Mouse (Mus musculus) thymus, adult 2 months (tissue): ENCODE results near the gene Manba. TPM values are rescaled to one million over a fixed set of nuclear protein-coding genes. Genes with fewer than 3 reads are reported as not detected.
A peak's percentile ranks its signal among the peaks of the same experiment; 100 is the strongest.

Experiments used
- DNase-seq: peaks from one replicate; pipeline ENCODE4 v3.0.0; 2021
- H3K27ac ChIP-seq: fragments of 200-500 bp; 2 replicates; pipeline ENCODE4 v1.5.1; 2012; ENCODE audit warnings: low read length, control low read depth; ENCODE audit not compliant: control insufficient read depth, insufficient read depth
- H3K27me3 ChIP-seq: fragments of 200-500 bp; 2 replicates; pipeline ENCODE4 v1.6.1; 2012; ENCODE audit warnings: mild to moderate bottlenecking, low read length, moderate library complexity, mixed read lengths; ENCODE audit not compliant: control insufficient read depth, insufficient read depth
- H3K36me3 ChIP-seq: fragments of 200-500 bp; 2 replicates; pipeline ENCODE4 v1.6.1; 2012; ENCODE audit warnings: mild to moderate bottlenecking, low read length, moderate library complexity; ENCODE audit not compliant: control insufficient read depth, insufficient read depth
- H3K4me1 ChIP-seq: fragments of 200-500 bp; replicated peaks from 2 replicates; pipeline ENCODE4 v1.6.1; 2012; ENCODE audit warnings: low read length; ENCODE audit not compliant: control insufficient read depth, insufficient read depth
- H3K4me3 ChIP-seq: fragments of 200-500 bp; 2 replicates; pipeline ENCODE4 v1.5.1; 2012; ENCODE audit warnings: mild to moderate bottlenecking, low read length, control low read depth, moderate library complexity; ENCODE audit not compliant: control insufficient read depth, insufficient read depth
- CTCF ChIP-seq: fragments of 200-500 bp; IDR thresholded peaks from 2 replicates; pipeline ENCODE4 v1.5.1; 2012; ENCODE audit warnings: mild to moderate bottlenecking, control low read depth, low read length, moderate library complexity, borderline replicate concordance; ENCODE audit not compliant: control insufficient read depth, poor library complexity, insufficient read depth; ENCODE audit errors: extremely low read depth
- POLR2A ChIP-seq: fragments of 200-500 bp; IDR thresholded peaks from 2 replicates; pipeline ENCODE4 v1.6.1; 2012; ENCODE audit warnings: mild to moderate bottlenecking, low read length, control low read depth, moderate library complexity; ENCODE audit not compliant: control insufficient read depth, poor library complexity, insufficient read depth; ENCODE audit errors: extremely low read depth
- whole genome bisulfite sequencing: fragments of 180-500 bp; shearing (Covaris S2); methylation state at CpG from one replicate; pipeline ENCODE4 v1.1.7; 2018; 5-methylcytosine and 5-hydroxymethylcytosine counted together
- polyA plus RNA-seq: library from polyadenylated mRNA; depleted of rRNA; stranded (reverse); fragments of >200 nt; gene quantifications from 2 replicates; pipeline ENCODE4 v1.2.3, GENCODE M21; 2012

Gene Manba
- polyA plus RNA-seq, 1 experiment = 7.2 TPM

DNA sequence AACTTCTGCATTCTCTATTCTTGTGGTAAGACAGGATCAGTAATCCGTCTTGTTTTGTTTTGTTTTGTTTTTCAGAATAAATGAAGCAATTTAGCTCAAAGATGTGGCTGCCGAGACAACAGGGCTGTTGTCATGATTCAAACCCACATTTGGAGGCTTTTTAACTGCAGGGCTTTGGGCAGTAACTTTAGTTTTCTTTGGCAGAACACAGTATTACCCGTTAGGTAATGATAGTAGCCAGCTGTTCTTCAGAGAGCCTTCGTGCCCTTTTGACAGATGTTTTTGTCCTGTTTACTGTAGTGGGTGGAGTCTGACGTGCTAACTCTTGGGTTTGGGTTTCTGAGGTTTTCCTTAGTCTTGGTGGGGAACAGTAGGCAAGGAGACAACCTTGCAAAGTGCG is 87.6 kb downstream of the Manba start:
- Histone ChIP-seq H3K4me1 (peaks cover 9% of the 10 kb centered on the region), H3K4me3 (no peak overlapping the region), H3K27ac (no peak overlapping the region), H3K36me3 (no peaks in the 10 kb centered on the region), H3K27me3 (no peaks in the 10 kb centered on the region)
- no peak for DNase-seq
- 26% methylated on average over 6 of the region's 6 CpGs for WGBS
- no peak for TF ChIP-seq CTCF

DNA sequence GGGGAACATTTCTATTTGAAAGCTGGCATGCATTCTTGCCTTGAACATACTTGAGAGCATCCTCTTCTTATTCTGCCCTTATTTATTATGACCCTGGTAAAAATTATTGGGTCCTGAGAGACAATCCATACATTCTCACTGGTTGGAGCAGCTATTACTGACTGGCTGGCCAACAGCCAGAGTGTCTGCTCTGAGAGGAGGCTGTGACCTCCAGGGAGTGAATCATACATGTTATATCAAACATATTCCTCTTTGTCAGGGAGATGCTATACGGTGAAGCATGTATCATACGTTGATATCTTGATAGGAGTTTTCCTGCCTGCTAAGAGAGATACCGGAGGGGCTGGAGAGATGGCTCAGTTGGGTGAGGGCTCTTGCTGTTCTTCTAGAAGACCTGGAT is 89.7 kb downstream of the Manba start:
- 97% methylated on average over 3 of the region's 3 CpGs for WGBS
- no peak for DNase-seq
- H3K4me3 ChIP-seq = no peak overlapping the region
- no peak for TF ChIP-seq POLR2A
- no peaks in the 10 kb centered on the region for H3K36me3 ChIP-seq
- H3K27ac ChIP-seq = no peak overlapping the region
- H3K4me1 ChIP-seq = peaks cover 18% of the 10 kb centered on the region
- H3K27me3 ChIP-seq = no peaks in the 10 kb centered on the region

GRCm38 (mm10) chr3:135578588-135579140 is 93.3 kb downstream of the Manba start:
- Histone ChIP-seq H3K27ac (no peak overlapping the region), H3K4me3 (no peak overlapping the region), H3K36me3 (no peaks in the 10 kb centered on the region), H3K4me1 (peaks cover 38% of the 10 kb centered on the region), H3K27me3 (no peaks in the 10 kb centered on the region)
- TF ChIP-seq POLR2A (no peak), CTCF (no peak)
- WGBS = 69% methylated on average over 5 of the region's 5 CpGs
- DNase-seq = no peak

DNA sequence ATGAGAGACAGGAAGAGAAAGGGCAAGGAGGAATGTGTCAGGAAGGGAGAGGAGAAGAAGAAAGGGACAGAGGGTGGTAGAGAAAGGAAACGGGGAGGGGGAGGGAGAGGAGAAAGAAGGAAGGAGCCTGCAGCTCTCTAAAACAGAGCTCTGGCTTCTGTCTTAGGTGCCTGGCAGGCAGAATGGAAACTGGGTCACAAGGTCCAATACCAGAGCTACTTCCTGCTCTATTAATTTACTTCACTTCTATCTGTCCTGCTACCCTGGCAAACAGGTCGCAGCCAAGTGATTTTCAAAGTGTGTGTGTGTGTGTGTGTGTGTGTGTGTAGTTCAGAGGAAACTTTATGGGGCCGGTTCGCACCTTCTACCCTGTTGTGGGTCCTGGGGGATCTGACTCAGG is 93.8 kb downstream of the Manba start:
- H3K4me3 ChIP-seq = no peak overlapping the region
- 41% methylated on average over 4 of the region's 4 CpGs for WGBS
- peaks cover 38% of the 10 kb centered on the region for H3K4me1 ChIP-seq
- no peak overlapping the region for H3K27ac ChIP-seq
- H3K27me3 ChIP-seq = no peaks in the 10 kb centered on the region
- TF ChIP-seq CTCF = no peak
- TF ChIP-seq POLR2A = no peak
- DNase-seq = no peak
- 0 out of 2 replicates have a peak, but pooled peaks cover 1% of the 10 kb centered on the region for H3K36me3 ChIP-seq

DNA sequence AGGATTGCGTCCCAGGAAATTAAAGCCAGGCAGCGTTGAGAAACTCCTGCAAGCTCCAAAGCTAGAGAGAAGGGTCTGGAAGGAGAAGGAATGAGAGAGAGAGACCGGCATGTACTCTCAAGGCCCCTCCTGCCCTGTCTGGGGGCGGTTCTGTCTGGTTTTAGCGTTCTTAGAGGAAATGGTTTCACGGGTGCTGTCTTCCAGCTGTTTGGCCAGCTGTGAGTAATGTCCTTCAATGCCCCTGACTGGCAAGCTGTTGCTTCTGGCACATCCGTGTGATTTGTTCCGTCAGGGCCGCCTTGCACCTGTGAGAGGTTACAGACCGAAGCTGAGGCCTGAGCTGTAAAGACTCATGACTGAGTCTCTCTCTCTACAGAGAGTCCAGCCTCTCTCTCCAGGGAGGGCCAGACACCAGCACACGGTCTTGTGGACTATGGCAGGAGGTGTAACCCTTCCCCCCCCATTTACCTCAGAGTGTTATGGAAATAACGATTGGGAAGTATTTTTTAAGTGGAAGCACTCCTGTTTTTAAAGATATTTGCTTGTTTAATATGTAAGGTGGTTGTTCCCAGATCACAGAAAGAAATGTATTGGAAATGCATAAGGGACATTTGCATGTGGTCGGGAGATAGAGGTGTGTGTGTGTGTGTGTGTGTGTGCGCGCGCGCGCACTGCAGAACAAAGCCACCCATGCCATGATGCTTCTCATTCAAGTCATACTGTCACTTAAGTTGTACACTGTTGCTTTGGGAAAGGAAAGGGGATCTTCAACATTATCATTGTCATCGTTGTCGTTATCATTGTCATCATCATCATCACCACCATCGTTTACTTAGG is 95.2 kb downstream of the Manba start:
- TF ChIP-seq POLR2A (no peak), CTCF (no peak)
- no peak overlapping the region for H3K27ac ChIP-seq
- peaks cover 42% of the 10 kb centered on the region for H3K4me1 ChIP-seq
- peaks cover 4% of the 10 kb centered on the region; the same call in 1 of the 2 replicates for H3K36me3 ChIP-seq
- DNase-seq = no peak
- no peak overlapping the region for H3K4me3 ChIP-seq
- no peaks in the 10 kb centered on the region for H3K27me3 ChIP-seq
- 51% methylated on average over 21 of the region's 21 CpGs for WGBS

GRCm38 (mm10) chr3:135581606-135582117 is 96.3 kb downstream of the Manba start:
- no peaks in the 10 kb centered on the region for H3K27me3 ChIP-seq
- H3K27ac ChIP-seq = no peak overlapping the region
- peaks cover 42% of the 10 kb centered on the region for H3K4me1 ChIP-seq
- TF ChIP-seq CTCF (no peak), POLR2A (no peak)
- H3K4me3 ChIP-seq = no peak overlapping the region
- peaks cover 6% of the 10 kb centered on the region for H3K36me3 ChIP-seq
- peak; percentile 41 for DNase-seq
- WGBS = 8% methylated on average over 10 of the region's 10 CpGs
